Mouse (Mus musculus) heart, embryonic 13.5 days (tissue): ENCODE data around the gene Cadm1. TPM values are rescaled to one million over a fixed set of nuclear protein-coding genes. Genes with fewer than 3 reads are reported as not detected.

Experiments
- ATAC-seq: fragments of 200-750 bp; cut with Nextera tagmentation; 2 replicates; pipeline ENCODE4 v1.8.0; 2017; ENCODE audit warnings: moderate TSS enrichment; ENCODE audit not compliant: insufficient number of reproducible peaks, low FRiP score, low TSS enrichment; ENCODE audit errors: extremely low read depth
- H3K27ac ChIP-seq: fragments of 300-500 bp; sonication (generic); replicated peaks from 2 replicates; pipeline ENCODE4 v1.5.1; 2015; ENCODE audit warnings: moderate library complexity, mild to moderate bottlenecking, inconsistent platforms
- H3K27me3 ChIP-seq: fragments of 300-500 bp; sonication (generic); replicated peaks from 2 replicates; pipeline ENCODE4 v1.6.1; 2015; ENCODE audit warnings: mild to moderate bottlenecking, inconsistent platforms
- H3K36me3 ChIP-seq: fragments of 300-500 bp; sonication (generic); 2 replicates; pipeline ENCODE4 v1.6.1; 2015; ENCODE audit warnings: mild to moderate bottlenecking, inconsistent platforms
- H3K4me1 ChIP-seq: fragments of 300-500 bp; sonication (generic); 2 replicates; pipeline ENCODE4 v1.6.1; 2015; ENCODE audit warnings: inconsistent platforms
- H3K4me2 ChIP-seq: fragments of 300-500 bp; sonication (generic); 2 replicates; pipeline ENCODE4 v1.6.1; 2015; ENCODE audit warnings: inconsistent platforms, mild to moderate bottlenecking, moderate library complexity
- H3K4me3 ChIP-seq: fragments of 300-500 bp; sonication (generic); 2 replicates; pipeline ENCODE4 v1.5.1; 2015; ENCODE audit warnings: moderate library complexity, mild to moderate bottlenecking, inconsistent platforms
- H3K9ac ChIP-seq: fragments of 300-500 bp; sonication (generic); 2 replicates; pipeline ENCODE4 v1.6.1; 2015; ENCODE audit warnings: inconsistent platforms, mild to moderate bottlenecking, moderate library complexity
- H3K9me3 ChIP-seq: fragments of 300-500 bp; sonication (generic); 2 replicates; pipeline ENCODE4 v1.6.1; 2016; ENCODE audit warnings: inconsistent platforms
- WGBS: fragments of 180-500 bp; shearing (Covaris S2); methylation state at CpG from one replicate; pipeline ENCODE4 v1.1.7; 2015; ENCODE audit warnings: mixed read lengths; 5-methylcytosine and 5-hydroxymethylcytosine counted together
- polyA plus RNA-seq: library from polyadenylated mRNA; unstranded; fragments of >200 nt; fragmentation: Nextera tagmentation; extraction: Ambion mirVana; gene quantifications from 2 replicates; pipeline ENCODE4 v1.2.1, GENCODE M21; 2015

The Cadm1 gene
- polyA plus RNA-seq, 1 experiment from 2014 or later: 16.0 TPM

DNA sequence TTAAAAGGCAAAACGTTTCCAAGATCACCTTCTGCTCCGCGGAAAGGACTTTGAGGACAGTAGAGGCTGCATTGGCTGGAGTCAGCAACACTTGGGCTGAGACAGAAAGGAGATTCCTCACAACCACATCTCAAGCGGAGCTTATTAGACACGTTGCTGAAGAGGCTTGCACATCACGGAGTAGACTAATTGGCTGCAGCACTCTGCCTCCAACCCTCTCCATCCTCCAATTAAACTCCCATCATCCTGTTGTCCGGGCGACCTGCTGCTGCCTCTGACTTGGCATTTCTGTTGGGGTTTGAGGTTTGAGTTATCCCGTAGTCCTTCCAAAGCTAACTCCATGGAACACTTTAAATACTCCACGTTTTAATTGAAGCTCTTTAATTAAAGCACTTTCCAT, 316.3 kb downstream of the Cadm1 start:
- no peak overlapping the region for H3K4me3 ChIP-seq
- no peaks in the 10 kb centered on the region for H3K9me3 ChIP-seq
- no peak for ATAC-seq
- no peak overlapping the region for H3K4me2 ChIP-seq
- peaks cover 6% of the 10 kb centered on the region; the same call in 1 of the 2 replicates for H3K27me3 ChIP-seq
- 0 out of 2 replicates have a peak, but pooled peaks cover 2% of the 10 kb centered on the region for H3K4me1 ChIP-seq
- no peak overlapping the region for H3K27ac ChIP-seq
- H3K9ac ChIP-seq: no peak overlapping the region
- H3K36me3 ChIP-seq: no peaks in the 10 kb centered on the region
- 79% methylated on average over 10 of the region's 10 CpGs for WGBS

DNA sequence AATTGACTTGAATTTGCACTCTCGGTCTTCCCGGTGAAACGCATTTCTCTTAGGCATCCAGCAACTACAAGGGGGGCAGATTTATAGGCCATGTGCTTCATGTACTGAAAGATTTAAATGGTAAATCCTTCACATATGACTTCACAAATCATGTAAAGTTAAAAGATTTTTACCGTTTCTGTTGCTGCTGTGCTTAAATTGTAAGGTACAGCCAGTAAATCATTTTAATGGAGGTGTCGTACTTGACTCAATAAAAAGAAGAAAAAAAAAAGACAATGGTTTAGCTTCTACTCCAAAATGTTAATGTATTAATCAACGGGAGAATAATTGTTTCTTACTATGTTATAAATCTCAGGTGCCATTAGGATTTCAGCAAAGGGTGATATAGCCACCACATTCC, 317.0 kb downstream of the Cadm1 start:
- no peak overlapping the region for H3K27ac ChIP-seq
- H3K4me2 ChIP-seq: no peak overlapping the region
- 0 out of 2 replicates have a peak, but pooled peaks cover 2% of the 10 kb centered on the region for H3K4me1 ChIP-seq
- no peaks in the 10 kb centered on the region for H3K9me3 ChIP-seq
- ATAC-seq: no peak
- no peak overlapping the region for H3K9ac ChIP-seq
- peaks cover 6% of the 10 kb centered on the region; the same call in 1 of the 2 replicates for H3K27me3 ChIP-seq
- WGBS: 82% methylated on average over 6 of the region's 6 CpGs
- no peak overlapping the region for H3K4me3 ChIP-seq
- H3K36me3 ChIP-seq: no peaks in the 10 kb centered on the region

- no peak overlapping the region for H3K9ac ChIP-seq
- no peaks in the 10 kb centered on the region for H3K9me3 ChIP-seq
- H3K4me3 ChIP-seq: no peak overlapping the region
- ATAC-seq: no peak
- peaks cover 6% of the 10 kb centered on the region; the same call in 1 of the 2 replicates for H3K27me3 ChIP-seq
- no peak overlapping the region for H3K27ac ChIP-seq
- H3K36me3 ChIP-seq: no peaks in the 10 kb centered on the region
- H3K4me2 ChIP-seq: no peak overlapping the region
- 21% methylated on average over 4 of the region's 4 CpGs for WGBS
- H3K4me1 ChIP-seq: 0 out of 2 replicates have a peak, but pooled peaks cover 2% of the 10 kb centered on the region
These were observed 317.8 kb downstream of the Cadm1 start for GRCm38 (mm10) chr9:47847797-47848196.

DNA sequence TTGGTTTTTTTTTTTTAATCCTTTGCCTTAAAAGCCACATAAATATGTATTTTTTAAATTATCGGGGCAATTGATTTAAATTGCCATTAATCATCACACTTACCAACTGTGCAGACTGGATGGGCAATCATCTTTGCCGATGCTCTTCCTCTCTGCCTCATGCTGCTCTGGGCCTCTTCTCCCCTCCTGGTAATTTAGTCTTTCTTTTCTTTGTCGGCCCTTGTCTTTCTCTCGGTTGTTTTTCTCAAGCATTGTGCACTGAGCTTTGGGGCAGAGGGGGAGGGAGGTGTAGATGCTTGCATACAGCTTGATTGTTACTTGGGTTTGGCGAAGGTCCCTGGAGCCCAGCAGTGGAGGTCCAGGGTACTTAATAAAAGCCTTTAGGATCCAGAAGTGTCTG, 318.8 kb downstream of the Cadm1 start:
- Histone ChIP-seq H3K27me3 (peaks cover 6% of the 10 kb centered on the region; the same call in 1 of the 2 replicates), H3K4me3 (no peak overlapping the region), H3K4me1 (0 out of 2 replicates have a peak, but pooled peaks cover 2% of the 10 kb centered on the region), H3K9ac (no peak overlapping the region), H3K9me3 (no peaks in the 10 kb centered on the region), H3K4me2 (no peak overlapping the region), H3K27ac (no peak overlapping the region), H3K36me3 (no peaks in the 10 kb centered on the region)
- ATAC-seq: no peak
- whole genome bisulfite sequencing: 66% methylated on average over 5 of the region's 5 CpGs

GRCm38 (mm10) chr9:47856311-47856710, 326.3 kb downstream of the Cadm1 start:
- 78% methylated on average over 8 of the region's 8 CpGs for WGBS
- peaks cover 1% of the 10 kb centered on the region; the same call in 1 of the 2 replicates for H3K4me1 ChIP-seq
- H3K4me2 ChIP-seq: no peak overlapping the region
- H3K9me3 ChIP-seq: no peaks in the 10 kb centered on the region
- no peak overlapping the region for H3K4me3 ChIP-seq
- ATAC-seq: no peak
- H3K9ac ChIP-seq: no peak overlapping the region
- H3K36me3 ChIP-seq: no peaks in the 10 kb centered on the region
- H3K27me3 ChIP-seq: no peaks in the 10 kb centered on the region
- no peak overlapping the region for H3K27ac ChIP-seq

DNA sequence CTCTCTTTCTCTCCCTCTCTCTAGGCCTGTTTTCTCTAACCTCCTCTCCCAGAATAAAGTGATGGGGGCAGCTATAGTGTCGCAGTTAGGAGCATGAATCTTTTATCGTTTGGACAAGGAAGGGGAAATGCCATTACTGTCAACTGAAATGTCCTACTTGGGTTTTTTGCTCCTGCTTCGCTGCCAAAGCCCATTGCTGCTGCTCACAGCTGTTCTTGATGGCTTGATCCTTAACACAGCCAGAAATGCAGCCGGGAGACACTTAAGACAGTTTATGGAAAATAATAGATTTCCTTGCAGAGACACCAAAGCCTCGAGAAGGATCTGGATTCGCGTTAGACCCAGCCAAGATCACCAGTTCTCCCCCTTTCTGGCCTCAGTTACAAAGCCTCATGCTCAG, 327.3 kb downstream of the Cadm1 start:
- peaks cover 6% of the 10 kb centered on the region for H3K4me1 ChIP-seq
- H3K27me3 ChIP-seq: no peaks in the 10 kb centered on the region
- H3K4me2 ChIP-seq: no peak overlapping the region
- no peak overlapping the region for H3K4me3 ChIP-seq
- H3K9me3 ChIP-seq: no peaks in the 10 kb centered on the region
- no peak for ATAC-seq
- no peaks in the 10 kb centered on the region for H3K36me3 ChIP-seq
- no peak overlapping the region for H3K27ac ChIP-seq
- WGBS: 64% methylated on average over 7 of the region's 7 CpGs
- no peak overlapping the region for H3K9ac ChIP-seq

DNA sequence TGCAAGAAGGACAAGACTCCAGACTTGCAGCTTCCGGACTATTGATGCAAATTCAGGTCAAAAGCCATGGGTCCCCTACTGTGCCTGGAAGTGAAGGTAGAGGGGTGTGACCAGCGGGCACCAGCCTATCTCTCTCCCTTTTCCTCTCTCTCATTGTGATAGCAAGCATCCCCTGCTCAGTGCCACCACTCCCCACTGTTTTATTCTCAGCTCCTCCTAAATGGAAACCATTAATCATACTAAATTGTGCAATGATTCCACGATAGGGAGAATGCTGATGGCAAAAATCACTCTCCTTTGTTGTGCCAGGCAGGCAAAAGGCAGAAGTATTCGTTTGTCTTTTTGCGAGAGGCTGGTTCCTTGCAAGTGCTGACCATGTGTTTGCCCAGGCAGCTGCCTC, 328.2 kb downstream of the Cadm1 start:
- no peaks in the 10 kb centered on the region for H3K9me3 ChIP-seq
- WGBS: 68% methylated on average over 5 of the region's 5 CpGs
- H3K4me3 ChIP-seq: no peak overlapping the region
- ATAC-seq: no peak
- H3K27me3 ChIP-seq: no peaks in the 10 kb centered on the region
- no peaks in the 10 kb centered on the region for H3K36me3 ChIP-seq
- peaks cover 6% of the 10 kb centered on the region for H3K4me1 ChIP-seq
- no peak overlapping the region for H3K9ac ChIP-seq
- H3K4me2 ChIP-seq: no peak overlapping the region
- no peak overlapping the region for H3K27ac ChIP-seq

DNA sequence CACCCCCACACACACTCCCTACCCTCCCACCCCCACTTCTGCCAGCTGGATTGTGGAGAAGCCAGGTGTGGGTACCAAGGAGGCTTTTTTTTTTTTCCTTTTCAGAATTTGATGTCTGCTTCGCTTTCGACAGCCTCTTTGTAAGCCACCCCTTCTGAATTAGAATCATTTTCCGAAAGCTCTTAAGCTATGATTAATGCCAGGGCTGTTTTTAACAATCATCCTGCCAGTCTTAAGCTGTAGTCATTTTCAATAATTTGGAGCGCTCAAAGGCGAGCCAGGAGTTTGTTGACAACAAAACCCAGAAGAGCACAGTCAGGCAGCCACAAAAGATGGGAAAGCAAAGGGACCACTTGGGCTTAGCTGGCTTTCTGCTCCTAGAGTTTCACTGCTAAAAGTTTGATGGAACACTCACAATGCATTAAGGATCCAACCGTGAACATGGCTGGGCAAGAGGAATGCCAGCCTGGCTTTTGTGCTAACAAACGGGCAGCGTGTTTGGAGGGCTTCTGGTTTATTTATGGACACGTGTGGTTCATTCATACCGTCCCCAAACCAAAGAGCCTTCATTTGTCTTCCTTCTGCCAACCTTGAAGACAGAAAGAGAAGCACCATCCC, 328.9 kb downstream of the Cadm1 start:
- no peak for ATAC-seq
- Histone ChIP-seq H3K4me3 (no peak overlapping the region), H3K36me3 (no peaks in the 10 kb centered on the region), H3K4me2 (no peak overlapping the region), H3K27me3 (no peaks in the 10 kb centered on the region), H3K4me1 (peaks cover 6% of the 10 kb centered on the region), H3K9ac (no peak overlapping the region), H3K27ac (no peak overlapping the region), H3K9me3 (no peaks in the 10 kb centered on the region)
- WGBS: 79% methylated on average over 10 of the region's 10 CpGs

GRCm38 (mm10) chr9:47860994-47861393, 331.0 kb downstream of the Cadm1 start:
- no peak overlapping the region for H3K9ac ChIP-seq
- ATAC-seq: no peak
- no peaks in the 10 kb centered on the region for H3K9me3 ChIP-seq
- no peak overlapping the region for H3K27ac ChIP-seq
- 76% methylated on average over 3 of the region's 3 CpGs for WGBS
- no peak overlapping the region for H3K4me2 ChIP-seq
- no peak overlapping the region for H3K4me3 ChIP-seq
- H3K4me1 ChIP-seq: peaks cover 6% of the 10 kb centered on the region
- no peaks in the 10 kb centered on the region for H3K36me3 ChIP-seq
- peaks cover 6% of the 10 kb centered on the region; the same call in 1 of the 2 replicates for H3K27me3 ChIP-seq

- H3K27ac ChIP-seq: no peak overlapping the region
These were observed 331.8 kb downstream of the Cadm1 start for GRCm38 (mm10) chr9:47861783-47862182.

DNA sequence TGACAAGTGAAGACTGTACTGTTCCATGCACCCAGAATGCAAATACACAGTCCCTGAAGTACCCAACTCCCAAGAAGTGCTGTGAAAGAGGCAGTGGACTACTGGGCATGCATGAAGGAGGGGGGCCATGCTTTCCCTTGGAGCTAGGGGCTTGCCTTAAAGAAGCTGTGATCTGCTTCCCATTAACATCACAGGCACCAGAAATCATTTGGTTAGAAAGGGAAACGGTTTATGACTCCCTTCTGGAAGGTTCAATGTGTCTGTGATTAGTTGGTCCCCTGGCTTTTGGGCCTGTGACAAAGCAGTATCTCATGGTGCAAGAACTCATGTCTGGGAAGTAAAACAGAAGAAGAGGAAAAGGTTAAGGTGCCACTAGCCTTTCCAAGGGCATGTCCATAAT, 336.0 kb downstream of the Cadm1 start:
- peaks cover 6% of the 10 kb centered on the region for H3K4me1 ChIP-seq
- WGBS: 40% methylated on average over 1 of the region's 1 CpGs
- no peaks in the 10 kb centered on the region for H3K36me3 ChIP-seq
- no peak overlapping the region for H3K9ac ChIP-seq
- H3K4me2 ChIP-seq: no peak overlapping the region
- no peak overlapping the region for H3K27ac ChIP-seq
- H3K27me3 ChIP-seq: peaks cover 18% of the 10 kb centered on the region; the same call in 1 of the 2 replicates
- no peak overlapping the region for H3K4me3 ChIP-seq
- H3K9me3 ChIP-seq: no peaks in the 10 kb centered on the region
- no peak for ATAC-seq

More at GRCm38 (mm10) chr9:47861783-47862182, 331.8 kb downstream of the Cadm1 start:
- Histone ChIP-seq H3K36me3 (no peaks in the 10 kb centered on the region), H3K4me1 (peaks cover 6% of the 10 kb centered on the region), H3K9ac (no peak overlapping the region), H3K9me3 (no peaks in the 10 kb centered on the region), H3K4me3 (no peak overlapping the region), H3K27me3 (peaks cover 6% of the 10 kb centered on the region; the same call in 1 of the 2 replicates), H3K4me2 (no peak overlapping the region)
- WGBS: 39% methylated on average over 2 of the region's 2 CpGs
- no peak for ATAC-seq

- H3K4me1 ChIP-seq: no peaks in the 10 kb centered on the region
- no peaks in the 10 kb centered on the region for H3K36me3 ChIP-seq
- no peaks in the 10 kb centered on the region for H3K9me3 ChIP-seq
- H3K27ac ChIP-seq: no peak overlapping the region
- no peak overlapping the region for H3K9ac ChIP-seq
- no peak overlapping the region for H3K4me3 ChIP-seq
- H3K27me3 ChIP-seq: peaks cover 18% of the 10 kb centered on the region; the same call in 1 of the 2 replicates
- ATAC-seq: no peak
- H3K4me2 ChIP-seq: no peak overlapping the region
- WGBS: 78% methylated on average over 7 of the region's 7 CpGs
These were observed 337.5 kb downstream of the Cadm1 start for GRCm38 (mm10) chr9:47867474-47867873.
